Comparison of ENCODE assay signal across 17 mouse cellular contexts in the genomic region with DNA sequence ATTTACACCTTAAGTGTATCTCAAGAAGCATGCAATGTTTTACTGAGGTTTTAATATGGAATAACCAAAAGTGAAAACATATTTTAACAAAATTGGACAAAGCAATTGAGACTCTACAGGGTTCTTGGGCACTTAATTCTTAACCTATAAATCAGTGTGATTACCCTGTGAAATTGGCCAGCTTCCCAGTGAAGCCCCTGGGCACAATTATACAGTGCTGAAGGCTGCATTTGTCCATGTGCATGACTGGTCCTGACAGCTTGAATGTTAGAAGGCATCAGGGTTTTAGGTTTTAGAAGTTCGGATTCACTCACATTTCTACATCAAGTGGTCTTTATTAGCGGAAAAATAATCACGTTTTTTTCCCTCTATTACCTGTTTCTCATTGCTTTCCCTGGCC.
DNase-seq lines count a peak whose midpoint lies in the region; ATAC-seq and TF ChIP-seq lines count a peak whose summit lies in the region.
"Had no signal": no experiment of that assay in that cellular context is flagged by ENCODE, and none has a peak within 500 bp of the region (broad histone marks: within the 10 kb centered on the region; RNA-seq: fewer than 3 reads in every experiment).

No protein-coding gene starts in this region.

- peak overlapping the region; percentile 29; the same call in 1 of the 2 replicates for H3K27ac ChIP-seq in heart, embryonic 13.5 days (replicated peaks)
- H3K27ac ChIP-seq in lung, postnatal 0 days (ENCODE audit: low read length), result no peak overlapping the region
- H3K27ac ChIP-seq: stomach, embryonic 15.5 days had no signal

- H3K9me3 ChIP-seq in heart, embryonic 13.5 days, result no peaks in the 10 kb centered on the region
- no peaks in the 10 kb centered on the region for H3K9me3 ChIP-seq in lung, postnatal 0 days (ENCODE audit: low read length)
- H3K9me3 ChIP-seq: stomach, embryonic 15.5 days had no signal

- no peak overlapping the region for H3K9ac ChIP-seq in heart, embryonic 13.5 days
- no peak overlapping the region for H3K9ac ChIP-seq in lung, postnatal 0 days (replicated peaks; ENCODE audit: low read depth)
- H3K9ac ChIP-seq: stomach, embryonic 15.5 days had no signal

- no peak for ATAC-seq in heart, embryonic 13.5 days (ENCODE audit: extremely low read depth, insufficient number of reproducible peaks, low FRiP score, low TSS enrichment)
- no peak for ATAC-seq in lung, postnatal 0 days

- no peaks in the 10 kb centered on the region for H3K27me3 ChIP-seq in heart, embryonic 13.5 days (replicated peaks)
- H3K27me3 ChIP-seq in lung, postnatal 0 days (replicated peaks; ENCODE audit: insufficient read depth, low read length), result no peaks in the 10 kb centered on the region
- H3K27me3 ChIP-seq: CH12.LX; megakaryocyte, embryonic 14.5 days; stomach, embryonic 15.5 days had no signal

- DNase-seq in heart, postnatal 36 days, result no peak
- DNase-seq in MN1 (ENCODE audit: low spot score), result peak; percentile 10
- DNase-seq in brain, embryonic 14.5 days (ENCODE audit: low read depth), result peak; percentile 63
- DNase-seq in mesoderm, embryonic 11.5 days (ENCODE audit: low read depth, low spot score), result peak; percentile 57
- DNase-seq in adrenal gland, adult 8-10 months, result no peak
- DNase-seq in lung, postnatal 0 days (ENCODE audit: low spot score), result no peak
- DNase-seq: cerebellum, adult 2 months; gastrocnemius, postnatal 14 days; kidney, adult 2 months; lung, adult 18-20 months; right cerebral cortex, postnatal 4 days; thymus, postnatal 4 days had no signal

- TF ChIP-seq CTCF in brain, embryonic 14.5 days (IDR thresholded peaks at IDR 0.05; ENCODE audit: borderline replicate concordance, extremely low read depth, insufficient read depth, insufficient read length), result no peak
- TF ChIP-seq CTCF in lung, postnatal 0 days (IDR thresholded peaks at IDR 0.05), result no peak

- intact Hi-C loops in heart, postnatal 36 days (cut with DNase I), result no loop called here

- H3K36me3 ChIP-seq in heart, embryonic 13.5 days, result no peaks in the 10 kb centered on the region
- H3K36me3 ChIP-seq in lung, postnatal 0 days (ENCODE audit: insufficient read depth, low read length), result no peaks in the 10 kb centered on the region
- H3K36me3 ChIP-seq: stomach, embryonic 15.5 days had no signal

- TF ChIP-seq POLR2A in brain, embryonic 14.5 days (IDR thresholded peaks at IDR 0.05; ENCODE audit: borderline replicate concordance, extremely low read depth, insufficient read depth, insufficient read length, poor library complexity, severe bottlenecking), result no peak

- H3K4me3 ChIP-seq in heart, embryonic 13.5 days, result no peak overlapping the region
- no peak overlapping the region for H3K4me3 ChIP-seq in lung, postnatal 0 days (ENCODE audit: low read depth, low read length)
- H3K4me3 ChIP-seq: erythroblast, embryonic 14.5 days; megakaryocyte, embryonic 14.5 days; stomach, embryonic 15.5 days had no signal

- peaks cover 28% of the 10 kb centered on the region for H3K4me1 ChIP-seq in heart, embryonic 13.5 days
- H3K4me1 ChIP-seq in lung, postnatal 0 days (ENCODE audit: insufficient read depth, low read depth, low read length), result no peaks in the 10 kb centered on the region
- H3K4me1 ChIP-seq: megakaryocyte, embryonic 14.5 days; stomach, embryonic 15.5 days had no signal

- TF ChIP-seq EP300 in lung, postnatal 0 days (IDR thresholded peaks at IDR 0.05), result no peak

- WGBS in heart, embryonic 13.5 days, result 84% methylated on average over 3 of the region's 3 CpGs
- 70% methylated on average over 3 of the region's 3 CpGs for WGBS in lung, postnatal 0 days

- H3K4me2 ChIP-seq in heart, embryonic 13.5 days, result no peak overlapping the region
- no peak overlapping the region for H3K4me2 ChIP-seq in lung, postnatal 0 days (replicated peaks; ENCODE audit: low read depth, low read length)
- H3K4me2 ChIP-seq: stomach, embryonic 15.5 days had no signal

Comparison
In these comparisons a context has a peak if more than half of its experiments do, and no peak if none do; other contexts are left out.
1. DNase-seq: peak in MN1 (single experiment), brain, embryonic 14.5 days (single experiment) and mesoderm, embryonic 11.5 days (single experiment); none in heart, postnatal 36 days (0 of 2), adrenal gland, adult 8-10 months (single experiment) and lung, postnatal 0 days (single experiment).